Mouse (Mus musculus) ES-Bruce4 (cell line): ENCODE results near the gene Plxdc2. TPM values are rescaled to one million over a fixed set of nuclear protein-coding genes. Genes with fewer than 3 reads are reported as not detected.

Experiments used
- H3K27ac ChIP-seq: 2 replicates; pipeline ENCODE4 v1.5.1; 2012; ENCODE audit warnings: low read length, inconsistent platforms; ENCODE audit not compliant: insufficient read depth
- H3K27me3 ChIP-seq: 2 replicates; pipeline ENCODE4 v1.6.1; 2012; ENCODE audit warnings: mild to moderate bottlenecking, low read length, inconsistent platforms; ENCODE audit not compliant: control insufficient read depth, poor library complexity, insufficient read depth, severe bottlenecking
- H3K36me3 ChIP-seq: 2 replicates; pipeline ENCODE4 v1.6.1; 2012; ENCODE audit warnings: inconsistent platforms, mild to moderate bottlenecking, low read length, moderate library complexity; ENCODE audit not compliant: control insufficient read depth, poor library complexity, insufficient read depth, severe bottlenecking
- H3K4me1 ChIP-seq: one replicate; pipeline ENCODE4 v1.8.1; 2011; ENCODE audit warnings: low read length; ENCODE audit not compliant: control insufficient read depth, insufficient read depth
- H3K4me3 ChIP-seq: 2 replicates; pipeline ENCODE4 v1.5.1; 2011; ENCODE audit warnings: low read depth, mild to moderate bottlenecking, low read length
- H3K9ac ChIP-seq: 2 replicates; pipeline ENCODE4 v1.6.1; 2012; ENCODE audit warnings: low read depth, mild to moderate bottlenecking, inconsistent platforms; ENCODE audit not compliant: poor library complexity, severe bottlenecking
- H3K9me3 ChIP-seq: replicated peaks from 2 replicates; pipeline ENCODE4 v1.6.1; 2012; ENCODE audit warnings: mild to moderate bottlenecking, low read length, inconsistent platforms; ENCODE audit not compliant: control insufficient read depth, poor library complexity, insufficient read depth, severe bottlenecking
- CTCF ChIP-seq: IDR thresholded peaks from one replicate; pipeline ENCODE4 v1.8.1; 2011; ENCODE audit warnings: low read depth, low read length
- EP300 ChIP-seq: IDR thresholded peaks from 2 replicates; pipeline ENCODE4 v1.6.1; 2011; ENCODE audit warnings: low read depth, low read length; ENCODE audit not compliant: insufficient read depth
- POLR2A ChIP-seq: IDR thresholded peaks from one replicate; pipeline ENCODE4 v1.8.1; 2011; ENCODE audit warnings: low read length; ENCODE audit not compliant: insufficient read depth
- polyA plus RNA-seq: library from polyadenylated mRNA; stranded (reverse); fragments of >200 nt; gene quantifications from 2 replicates; pipeline ENCODE4 v1.2.4, GENCODE M21; 2011; ENCODE audit warnings: low read depth; ENCODE audit not compliant: missing spikeins, insufficient read depth, insufficient read length

Gene Plxdc2
- polyA plus RNA-seq, 1 experiment: 20.0 TPM

GRCm38 (mm10) chr2:16398896-16399295 is 42.8 kb downstream of the Plxdc2 start:
- H3K4me3 ChIP-seq: no peak overlapping the region
- H3K9me3 ChIP-seq: no peaks in the 10 kb centered on the region
- H3K9ac ChIP-seq: no peak overlapping the region
- no peaks in the 10 kb centered on the region for H3K27me3 ChIP-seq
- no peak overlapping the region for H3K27ac ChIP-seq
- no peaks in the 10 kb centered on the region for H3K4me1 ChIP-seq
- no peaks in the 10 kb centered on the region for H3K36me3 ChIP-seq
- no peak for TF ChIP-seq CTCF
- TF ChIP-seq POLR2A: no peak
- no peak for TF ChIP-seq EP300

GRCm38 (mm10) chr2:16406508-16406907 is 50.4 kb downstream of the Plxdc2 start:
- Histone ChIP-seq H3K9me3 (no peaks in the 10 kb centered on the region), H3K9ac (no peak overlapping the region), H3K4me1 (no peaks in the 10 kb centered on the region), H3K27me3 (no peaks in the 10 kb centered on the region; the same call in 1 of the 2 replicates), H3K27ac (no peak overlapping the region), H3K36me3 (no peaks in the 10 kb centered on the region), H3K4me3 (no peak overlapping the region)
- no peak for TF ChIP-seq POLR2A
- no peak for TF ChIP-seq EP300
- no peak for TF ChIP-seq CTCF

GRCm38 (mm10) chr2:16414340-16414976 is 58.4 kb downstream of the Plxdc2 start:
- TF ChIP-seq EP300 (no peak), CTCF (no peak), POLR2A (no peak)
- no peaks in the 10 kb centered on the region for H3K9me3 ChIP-seq
- no peak overlapping the region for H3K27ac ChIP-seq
- no peak overlapping the region for H3K9ac ChIP-seq
- H3K27me3 ChIP-seq: no peaks in the 10 kb centered on the region; the same call in 1 of the 2 replicates
- no peak overlapping the region for H3K4me3 ChIP-seq
- no peaks in the 10 kb centered on the region for H3K4me1 ChIP-seq
- no peaks in the 10 kb centered on the region for H3K36me3 ChIP-seq

- H3K4me1 ChIP-seq: no peaks in the 10 kb centered on the region
- no peaks in the 10 kb centered on the region for H3K27me3 ChIP-seq
- no peaks in the 10 kb centered on the region for H3K36me3 ChIP-seq
- H3K9ac ChIP-seq: no peak overlapping the region
- TF ChIP-seq CTCF (no peak), EP300 (no peak), POLR2A (no peak)
- H3K27ac ChIP-seq: no peak overlapping the region
- no peak overlapping the region for H3K4me3 ChIP-seq
- no peaks in the 10 kb centered on the region for H3K9me3 ChIP-seq
These were observed 82.9 kb downstream of the Plxdc2 start for GRCm38 (mm10) chr2:16439030-16439429.

GRCm38 (mm10) chr2:16442643-16443042 is 86.5 kb downstream of the Plxdc2 start:
- TF ChIP-seq CTCF (no peak), EP300 (no peak), POLR2A (no peak)
- Histone ChIP-seq H3K4me1 (no peaks in the 10 kb centered on the region), H3K27ac (no peak overlapping the region), H3K27me3 (no peaks in the 10 kb centered on the region), H3K36me3 (no peaks in the 10 kb centered on the region), H3K4me3 (no peak overlapping the region), H3K9ac (no peak overlapping the region), H3K9me3 (no peaks in the 10 kb centered on the region)

GRCm38 (mm10) chr2:16447936-16448335 is 91.8 kb downstream of the Plxdc2 start:
- no peaks in the 10 kb centered on the region for H3K36me3 ChIP-seq
- TF ChIP-seq CTCF: no peak
- no peak for TF ChIP-seq POLR2A
- TF ChIP-seq EP300: no peak
- no peak overlapping the region for H3K27ac ChIP-seq
- H3K9ac ChIP-seq: no peak overlapping the region
- no peaks in the 10 kb centered on the region for H3K4me1 ChIP-seq
- H3K27me3 ChIP-seq: no peaks in the 10 kb centered on the region
- no peaks in the 10 kb centered on the region for H3K9me3 ChIP-seq
- H3K4me3 ChIP-seq: no peak overlapping the region
